Mouse (Mus musculus) forelimb bud, embryonic 11.5 days (tissue): ENCODE data around the gene Creb3l1.
A peak's percentile ranks its signal among the peaks of the same experiment; 100 is the strongest.

Source experiments
- DNase-seq: peaks from one replicate; pipeline ENCODE4 v3.0.0-alpha.2; 2012; ENCODE audit warnings: low read depth, low spot score

Creb3l1 gene

DNA sequence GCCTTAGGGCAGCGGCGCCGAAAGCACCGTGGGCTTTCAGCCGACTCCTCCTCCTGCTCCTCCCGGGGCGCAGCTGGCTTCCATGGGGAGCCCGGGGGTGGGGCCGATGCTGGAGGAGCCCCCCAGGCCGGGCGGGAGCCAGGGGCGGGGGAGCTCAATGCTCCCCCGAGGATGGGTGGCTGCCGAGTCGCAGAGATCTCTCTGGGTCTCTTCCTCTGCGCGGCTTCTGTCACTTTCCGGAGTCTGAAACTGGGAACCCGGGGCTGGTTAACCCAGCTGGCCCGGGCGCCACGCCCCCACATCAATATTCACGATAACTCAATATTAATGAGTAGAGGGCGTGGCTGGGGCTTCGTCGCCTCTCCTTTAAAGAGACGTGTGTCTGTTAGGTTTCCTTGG, at the start of gene Creb3l1:
Gene Creb3l1, minus strand, starts transcription at position 229 of the 399 bp plus-strand sequence.
- peak; percentile 38 for DNase-seq

DNA sequence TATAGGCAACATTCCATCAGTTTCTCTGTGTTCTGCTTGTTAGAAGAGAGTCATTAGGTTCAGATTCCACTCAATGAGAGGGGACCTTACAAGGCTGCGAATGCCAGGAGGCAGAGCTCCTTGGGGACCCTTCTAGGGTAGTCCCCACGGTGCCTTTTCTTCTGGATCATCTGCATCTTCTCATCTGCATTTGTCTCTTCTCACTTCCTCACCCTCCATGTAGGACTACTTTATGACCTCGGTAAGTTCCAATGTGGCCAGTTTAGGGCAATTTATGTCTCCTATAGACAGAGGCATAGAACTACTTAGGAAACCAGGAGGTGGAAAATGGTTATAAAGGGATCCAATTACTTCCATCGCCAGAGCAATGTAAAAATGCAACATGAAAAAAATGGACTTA, 46.8 kb upstream of the Creb3l1 start:
- DNase-seq: no peak

DNA sequence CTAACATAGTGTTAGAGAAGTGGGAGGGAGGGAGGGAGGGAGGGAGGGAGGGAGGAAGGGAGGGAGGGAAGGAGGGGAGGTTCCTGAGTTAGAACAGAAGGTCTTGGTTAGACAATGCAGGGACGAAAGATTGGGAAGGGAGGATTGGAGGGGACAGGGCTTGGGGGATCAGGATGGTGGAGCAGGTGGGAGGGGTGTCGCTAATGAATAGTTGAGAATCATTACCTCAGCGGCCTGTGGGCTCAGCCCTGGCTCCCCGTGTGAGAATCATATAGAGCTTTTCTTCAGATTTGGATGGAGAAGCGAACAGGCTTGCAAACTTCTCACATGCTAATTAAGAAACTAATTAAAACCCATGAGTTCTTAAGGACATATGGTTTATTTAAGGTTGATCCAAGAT, 45.3 kb upstream of the Creb3l1 start:
- DNase-seq: no peak

- no peak for DNase-seq
Measured at GRCm38 (mm10) chr2:92067600-92067999, 43.3 kb upstream of the Creb3l1 start.

DNA sequence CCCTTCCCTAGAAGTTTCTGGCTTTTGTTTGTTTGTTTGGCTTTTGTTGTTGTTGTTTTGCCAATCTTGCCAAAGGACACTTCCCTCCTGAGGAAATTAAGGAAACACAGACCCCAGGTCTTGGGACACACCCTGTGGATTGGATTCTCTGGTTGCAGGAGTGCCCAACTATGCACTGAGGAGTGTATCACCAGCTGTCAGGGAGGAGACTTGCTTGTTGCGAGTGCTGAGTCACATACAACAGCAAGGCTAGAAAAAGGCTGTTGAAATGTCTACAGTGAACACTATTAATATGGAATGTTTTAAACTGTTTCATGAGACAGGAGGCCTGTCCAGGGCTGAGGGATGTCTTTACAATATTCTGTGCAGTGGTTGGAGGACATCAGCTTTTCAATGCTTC, 42.6 kb upstream of the Creb3l1 start:
- no peak for DNase-seq

DNA sequence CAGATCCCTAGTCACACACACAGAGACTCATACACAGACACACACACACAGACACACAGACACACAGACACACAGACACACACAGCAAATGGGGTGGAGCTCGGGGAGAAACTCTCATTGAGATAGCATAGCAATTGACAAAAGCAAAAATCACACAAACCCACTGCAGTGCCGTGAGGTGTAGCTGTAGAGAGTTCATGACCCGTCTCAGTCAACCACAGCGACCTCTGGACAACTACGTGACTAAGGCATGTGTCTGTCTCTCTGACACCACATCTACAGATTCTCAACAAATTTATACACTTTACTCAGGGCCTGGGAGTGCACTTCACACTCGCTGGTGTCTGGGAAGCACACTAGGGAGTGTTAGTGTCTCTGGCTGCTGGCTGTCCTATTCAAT, 41.6 kb upstream of the Creb3l1 start:
- DNase-seq: no peak

GRCm38 (mm10) chr2:92065269-92065888, 41.1 kb upstream of the Creb3l1 start:
- no peak for DNase-seq

- no peak for DNase-seq
Measured at GRCm38 (mm10) chr2:92063106-92063505, 38.8 kb upstream of the Creb3l1 start.

- DNase-seq: no peak
Measured at GRCm38 (mm10) chr2:92061337-92061736, 37.0 kb upstream of the Creb3l1 start.

DNA sequence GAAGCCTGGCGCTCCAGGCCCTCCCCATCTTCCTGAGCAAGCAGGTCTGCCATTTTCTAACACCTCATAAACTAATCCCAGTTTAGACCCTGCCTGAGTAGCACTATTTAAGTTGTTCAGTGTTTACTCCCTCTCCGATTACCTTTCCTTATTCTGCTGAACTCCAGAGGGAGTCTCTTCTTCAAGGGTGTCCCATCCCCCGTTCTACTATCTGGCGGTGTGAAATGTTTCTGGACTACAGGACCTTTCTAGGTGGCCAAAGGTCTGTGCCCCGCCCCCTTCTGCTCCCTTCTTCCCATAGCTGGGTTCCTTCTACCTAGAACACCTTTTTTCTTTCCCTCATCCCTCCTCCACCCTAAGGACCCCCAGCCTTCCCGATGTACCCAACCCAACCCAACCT, 36.0 kb upstream of the Creb3l1 start:
- DNase-seq: no peak

- peak; percentile 46 for DNase-seq
Measured at GRCm38 (mm10) chr2:92059481-92060220, 35.3 kb upstream of the Creb3l1 start.

DNA sequence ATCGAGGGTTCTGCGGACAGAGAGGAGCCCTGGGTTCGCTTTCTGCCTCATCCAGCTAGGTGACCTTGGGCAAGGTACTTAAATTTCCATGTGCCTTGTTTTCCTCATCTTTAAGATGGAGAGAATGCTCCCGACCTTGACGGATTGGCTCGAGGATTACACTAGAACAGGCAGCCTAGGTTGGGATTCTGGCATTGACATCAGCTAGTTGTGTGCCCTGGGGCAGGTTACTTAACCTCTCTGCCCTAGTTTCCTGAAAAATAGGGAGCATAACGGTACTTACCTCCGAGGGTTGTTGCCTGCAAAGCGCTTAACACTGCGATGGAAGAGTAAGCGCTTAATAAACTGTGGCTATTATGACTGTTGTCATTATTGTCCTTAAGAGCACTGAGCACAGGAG, 34.6 kb upstream of the Creb3l1 start:
- DNase-seq: no peak

DNA sequence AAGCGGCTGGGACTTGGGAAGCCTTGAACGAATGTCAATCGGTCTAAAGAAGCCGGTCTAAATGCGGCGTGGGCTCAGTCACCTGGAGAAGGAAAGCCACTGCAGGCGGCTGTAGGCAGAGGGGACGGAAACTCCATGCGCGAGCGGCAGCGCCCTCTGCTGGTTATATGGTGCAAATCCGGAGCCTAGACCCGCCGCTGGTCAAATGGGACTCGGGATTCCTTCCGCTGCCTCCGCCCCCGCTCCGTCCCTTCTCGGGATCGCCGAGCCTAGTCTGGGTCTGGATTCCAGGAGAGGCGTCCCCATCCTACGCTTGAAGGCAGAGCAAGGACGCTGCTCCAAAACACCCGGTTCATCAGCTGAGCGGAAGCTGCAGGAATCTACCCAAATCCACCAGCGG, 34.2 kb upstream of the Creb3l1 start:
- peak; percentile 90 for DNase-seq

- DNase-seq: peak; percentile 31
Measured at GRCm38 (mm10) chr2:92056760-92057159, 32.5 kb upstream of the Creb3l1 start.

GRCm38 (mm10) chr2:92055831-92056236, 31.5 kb upstream of the Creb3l1 start:
- DNase-seq: peak; percentile 72

DNA sequence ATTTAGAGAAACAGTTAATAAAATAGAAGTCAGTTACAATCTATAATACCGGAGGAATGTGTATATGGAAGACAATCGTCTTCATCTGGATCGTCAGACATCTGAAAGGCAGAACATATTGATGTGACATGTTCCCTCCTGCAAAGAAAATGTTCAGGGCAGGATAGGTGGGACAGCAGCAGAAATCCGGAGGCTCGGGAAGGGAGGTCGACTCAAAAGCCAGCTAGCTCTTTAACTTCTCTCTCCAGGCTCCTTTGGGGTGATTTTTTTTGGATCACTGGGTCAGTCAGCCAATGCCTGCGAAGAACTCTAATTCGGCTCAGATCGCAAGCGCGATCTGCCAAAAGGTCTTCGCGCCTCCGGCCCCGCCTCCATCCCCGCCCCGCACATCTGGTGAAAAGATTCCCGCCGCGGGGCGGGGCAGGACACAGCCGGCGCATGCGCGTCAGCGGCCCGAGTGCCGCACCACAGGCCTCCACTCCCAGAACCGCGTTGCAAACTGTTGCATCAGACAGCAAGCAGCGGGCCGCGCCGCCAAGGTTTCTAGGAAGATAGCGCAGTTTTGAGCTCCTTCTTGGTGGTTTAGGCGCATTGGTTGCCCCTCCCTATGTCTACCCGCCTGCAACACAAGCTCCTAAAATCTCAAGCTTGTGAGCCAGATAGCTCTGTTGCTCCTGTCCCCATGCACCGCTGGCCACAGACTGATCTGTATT, 31.0 kb upstream of the Creb3l1 start:
- peak; percentile 96 for DNase-seq

DNA sequence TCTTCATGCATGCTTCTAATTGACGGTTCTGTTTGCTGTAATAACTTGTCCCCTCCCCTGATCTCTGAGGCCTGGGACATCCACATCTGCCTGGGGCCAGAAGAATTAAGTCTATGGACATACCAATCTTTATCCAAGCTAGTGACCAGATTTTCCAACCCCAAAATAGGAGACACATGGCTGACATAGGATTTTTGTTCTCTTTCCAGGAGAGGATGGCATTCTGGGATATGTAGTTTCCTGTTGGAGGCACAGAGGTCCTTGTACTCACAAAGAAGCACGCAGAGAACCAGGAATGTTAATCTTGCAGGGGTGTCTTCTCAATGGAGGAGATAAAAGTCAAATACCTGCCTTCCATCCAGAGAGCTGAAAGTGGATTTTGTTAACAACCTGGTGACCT, 28.5 kb upstream of the Creb3l1 start:
- no peak for DNase-seq

DNA sequence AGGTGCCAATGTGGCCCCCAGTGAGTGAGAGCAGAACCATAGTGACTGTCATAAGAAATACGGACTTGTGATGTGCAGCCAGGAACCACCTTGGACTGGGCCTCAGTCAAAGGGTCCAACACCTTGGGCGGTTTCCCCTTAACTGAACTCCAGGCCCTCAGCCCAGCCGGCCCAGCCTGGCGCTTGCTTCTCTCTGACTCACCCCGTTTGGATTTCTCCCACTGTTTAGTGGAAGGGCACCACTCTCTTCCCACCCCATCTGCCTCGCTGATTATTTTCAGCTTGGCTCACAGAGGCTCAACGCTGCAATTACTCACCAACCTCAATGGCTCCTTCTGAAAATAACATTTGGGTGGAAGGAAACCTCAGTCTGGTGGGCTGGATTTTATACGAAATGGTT, 27.9 kb upstream of the Creb3l1 start:
- no peak for DNase-seq

GRCm38 (mm10) chr2:92048034-92048690, 23.9 kb upstream of the Creb3l1 start:
- no peak for DNase-seq

GRCm38 (mm10) chr2:92047601-92048000, 23.3 kb upstream of the Creb3l1 start:
- no peak for DNase-seq

DNA sequence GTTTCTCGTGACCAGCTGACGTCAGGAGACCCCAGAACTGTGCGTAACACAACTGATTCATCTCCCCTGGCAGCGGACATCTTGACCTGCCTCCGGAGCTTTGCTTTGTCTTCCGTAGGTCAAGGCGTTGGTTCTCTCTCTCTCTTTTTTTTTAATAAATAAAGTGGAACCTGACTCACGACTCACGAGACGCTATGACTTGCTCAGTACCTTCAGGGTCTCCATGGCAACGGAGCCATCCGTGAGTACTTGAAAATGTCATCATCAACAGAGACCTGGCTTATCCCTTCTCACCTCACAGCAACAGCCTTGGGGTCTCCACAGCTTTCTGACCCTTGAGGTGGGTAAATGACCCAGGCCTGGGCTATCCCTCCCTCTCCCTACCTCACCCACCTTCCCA, 19.0 kb upstream of the Creb3l1 start:
- no peak for DNase-seq

- DNase-seq: no peak
Measured at GRCm38 (mm10) chr2:92041538-92041937, 17.2 kb upstream of the Creb3l1 start.
